Mouse (Mus musculus) T-cell, adult 2 months (primary cell): ENCODE measurements around the gene Dgkh.
A peak's percentile ranks its signal among the peaks of the same experiment; 100 is the strongest.

Experiments used
- DNase-seq: peaks from one replicate; pipeline ENCODE4 v3.0.0; 2022; ENCODE audit warnings: low spot score

Dgkh gene

GRCm38 (mm10) chr14:78674606-78675005 lies 58.0 kb downstream of the Dgkh start:
- no peak for DNase-seq

GRCm38 (mm10) chr14:78669986-78670385 lies 62.6 kb downstream of the Dgkh start:
- no peak for DNase-seq

GRCm38 (mm10) chr14:78668291-78668690 lies 64.3 kb downstream of the Dgkh start:
- peak; percentile 77 for DNase-seq

- no peak for DNase-seq
Measured at GRCm38 (mm10) chr14:78667763-78668162, 64.8 kb downstream of the Dgkh start.

GRCm38 (mm10) chr14:78662641-78663040 lies 69.9 kb downstream of the Dgkh start:
- no peak for DNase-seq

GRCm38 (mm10) chr14:78661462-78661861 lies 71.1 kb downstream of the Dgkh start:
- no peak for DNase-seq

GRCm38 (mm10) chr14:78658697-78659096 lies 73.9 kb downstream of the Dgkh start:
- no peak for DNase-seq

- DNase-seq = no peak
Measured at GRCm38 (mm10) chr14:78656832-78657626, 75.5 kb downstream of the Dgkh start.

GRCm38 (mm10) chr14:78654939-78655556 lies 77.5 kb downstream of the Dgkh start:
- no peak for DNase-seq

- no peak for DNase-seq
Measured at GRCm38 (mm10) chr14:78654196-78654595, 78.4 kb downstream of the Dgkh start.

- no peak for DNase-seq
Measured at GRCm38 (mm10) chr14:78653333-78653732, 79.2 kb downstream of the Dgkh start.

- no peak for DNase-seq
Measured at GRCm38 (mm10) chr14:78651696-78652095, 80.9 kb downstream of the Dgkh start.

- no peak for DNase-seq
Measured at GRCm38 (mm10) chr14:78650379-78651095, 82.0 kb downstream of the Dgkh start.

GRCm38 (mm10) chr14:78649525-78650274 lies 82.9 kb downstream of the Dgkh start:
- no peak for DNase-seq

GRCm38 (mm10) chr14:78645622-78646021 lies 87.0 kb downstream of the Dgkh start:
- no peak for DNase-seq

GRCm38 (mm10) chr14:78641314-78641713 lies 91.3 kb downstream of the Dgkh start:
- DNase-seq = no peak

GRCm38 (mm10) chr14:78639691-78640090 lies 92.9 kb downstream of the Dgkh start:
- DNase-seq = no peak

GRCm38 (mm10) chr14:78635612-78636400 lies 96.8 kb downstream of the Dgkh start:
- no peak for DNase-seq

- DNase-seq = no peak
Measured at GRCm38 (mm10) chr14:78632747-78633146, 99.8 kb downstream of the Dgkh start.

- no peak for DNase-seq
Measured at GRCm38 (mm10) chr14:78630923-78631875, 101.4 kb downstream of the Dgkh start.
